Mouse (Mus musculus) MEL-GATA-1-ER (cell line): ENCODE measurements around the gene Lrrc32.

Experiments used
- DNase-seq: peaks from one replicate; pipeline ENCODE4 v3.0.0-alpha.2; 2012; ENCODE audit warnings: low read depth; ENCODE audit errors: extremely low read depth

Lrrc32 gene

DNA sequence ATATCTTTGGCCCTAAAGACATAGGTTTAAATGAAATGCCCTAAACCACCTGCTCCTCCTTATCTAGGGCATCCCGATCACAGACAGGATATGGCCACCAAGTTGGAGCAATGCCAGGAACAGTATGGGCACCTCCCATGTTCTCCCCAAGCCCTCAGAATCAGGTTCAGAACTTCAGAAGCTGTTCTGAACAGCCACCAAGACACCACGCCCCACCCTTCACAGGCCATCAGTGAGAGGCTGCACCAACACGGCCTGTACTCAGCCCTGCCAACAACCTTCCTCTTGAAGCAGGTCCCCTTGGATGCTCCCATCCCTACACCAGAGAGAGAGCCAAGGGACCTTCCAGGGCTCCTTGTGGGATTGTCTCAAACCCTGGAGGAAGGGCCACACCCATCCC, 55.5 kb downstream of the Lrrc32 start:
- no peak for DNase-seq

DNA sequence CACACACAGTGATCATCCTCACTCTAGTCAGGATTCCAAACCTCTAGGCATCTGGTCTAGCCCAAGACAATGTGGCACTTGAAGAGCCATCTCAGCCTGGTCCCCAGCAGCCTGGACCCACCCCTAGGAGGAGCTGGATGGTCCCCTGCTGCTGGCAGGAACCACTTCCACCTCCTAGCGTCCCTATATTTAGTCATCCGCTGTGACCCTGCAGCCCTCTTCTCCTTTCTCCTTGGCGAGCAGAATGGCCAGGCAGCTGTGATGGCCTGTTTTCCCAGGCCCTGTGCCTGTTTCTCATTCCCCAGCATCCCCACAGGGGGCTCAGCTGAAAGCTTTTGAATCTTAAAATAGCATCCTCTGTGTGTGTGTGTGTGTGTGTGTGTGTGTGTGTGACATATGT, 59.8 kb downstream of the Lrrc32 start:
- no peak for DNase-seq

DNA sequence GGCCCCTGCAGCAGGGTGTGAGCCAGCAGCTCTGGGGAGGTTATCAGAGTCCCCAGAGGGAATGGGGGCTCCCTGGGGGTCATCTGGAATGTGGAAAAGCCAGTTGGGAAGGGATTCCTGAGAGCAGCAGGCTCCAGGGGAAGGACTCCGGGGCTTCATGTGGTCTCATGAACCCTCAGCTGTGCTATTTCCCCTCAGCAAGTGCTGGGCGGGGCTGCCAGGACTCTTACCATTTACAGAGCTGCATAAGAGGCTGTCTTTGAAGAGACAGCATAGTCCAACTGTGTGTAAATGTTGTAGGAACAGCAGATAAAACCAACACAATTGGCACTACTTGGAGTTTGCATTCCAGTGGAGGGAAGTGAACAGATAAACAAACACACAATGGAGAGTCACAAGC, 61.5 kb downstream of the Lrrc32 start:
- no peak for DNase-seq

DNA sequence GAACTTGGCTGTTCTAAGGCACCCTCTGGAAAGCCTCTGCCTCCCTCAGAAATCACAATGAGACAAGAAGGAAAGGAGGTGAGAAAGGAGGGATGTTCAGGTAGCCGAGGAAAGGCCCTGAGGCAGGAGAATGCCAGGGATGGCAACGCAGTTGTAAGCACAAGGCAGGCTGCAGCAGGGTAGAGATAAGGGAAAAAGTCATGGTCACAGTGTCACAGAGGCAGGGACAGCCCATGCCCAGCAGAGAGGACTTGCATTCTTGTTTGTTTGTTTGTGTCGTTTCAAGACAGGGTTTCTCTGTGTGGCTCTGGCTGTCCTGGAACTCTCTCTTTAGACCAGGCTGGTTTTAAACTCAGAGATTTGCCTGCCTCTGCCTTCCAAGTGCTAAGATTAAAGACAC, 62.0 kb downstream of the Lrrc32 start:
- DNase-seq, result no peak
